8 mouse cellular contexts compared by ENCODE assay signal in genomic region chr4:32951035-32951940, GRCm38 (mm10). TPM values are rescaled to one million over a fixed set of nuclear protein-coding genes. Genes with fewer than 3 reads are reported as not detected.
DNase-seq lines count a peak whose midpoint lies in the region; ATAC-seq and TF ChIP-seq lines count a peak whose summit lies in the region.

No protein-coding gene starts in this region.

- H3K79me2 ChIP-seq in C2C12 (ENCODE audit: control insufficient read depth, insufficient read depth), result no peaks in the 10 kb centered on the region

- peak overlapping the region; percentile 92 for H3K4me2 ChIP-seq in intestine, embryonic 14.5 days (ENCODE audit: low read length)
- peak overlapping the region; percentile 83 for H3K4me2 ChIP-seq in neural tube, embryonic 12.5 days (replicated peaks)

- peak; percentile 63 for DNase-seq in embryo, embryonic 10 days (ENCODE audit: low spot score)
- DNase-seq in embryo, embryonic 9.5 days (ENCODE audit: extremely low spot score), result no peak
- DNase-seq in intestine, embryonic 14.5 days (ENCODE audit: low spot score), result peak; percentile 60
- DNase-seq in left cerebral cortex, postnatal 25 days (ENCODE audit: low spot score in 2 of 2), result no peak
- DNase-seq in ovary, postnatal 14 days (ENCODE audit: low spot score), result no peak

- 6% methylated on average over 34 of the region's 34 CpGs for WGBS in intestine, embryonic 14.5 days
- 6% methylated on average over 34 of the region's 34 CpGs for WGBS in neural tube, embryonic 12.5 days

- no peak overlapping the region for H3K27ac ChIP-seq in cortical plate, adult 2 months (ENCODE audit: insufficient read depth, low read length)
- H3K27ac ChIP-seq in intestine, embryonic 14.5 days (ENCODE audit: low read depth), result no peak overlapping the region
- no peak overlapping the region for H3K27ac ChIP-seq in neural tube, embryonic 12.5 days

- TF ChIP-seq POLR2A in cortical plate, adult 2 months (IDR thresholded peaks at IDR 0.05; ENCODE audit: extremely low read depth, insufficient read depth, low read length), result no peak

- H3K4me1 ChIP-seq in cortical plate, adult 2 months (ENCODE audit: control insufficient read depth, insufficient read depth, low read length), result peaks cover 2% of the 10 kb centered on the region; the same call in 1 of the 2 replicates
- peaks cover 10% of the 10 kb centered on the region for H3K4me1 ChIP-seq in intestine, embryonic 14.5 days (replicated peaks; ENCODE audit: control insufficient read depth, insufficient read depth, low read length)
- peaks cover 25% of the 10 kb centered on the region for H3K4me1 ChIP-seq in neural tube, embryonic 12.5 days

- H3K79me3 ChIP-seq in C2C12 (ENCODE audit: low read depth), result no peaks in the 10 kb centered on the region

- no peak overlapping the region for H3K4me3 ChIP-seq in C2C12 (ENCODE audit: insufficient read depth, poor library complexity, severe bottlenecking)
- peak overlapping the region; percentile 44 for H3K4me3 ChIP-seq in cortical plate, adult 2 months (ENCODE audit: insufficient read depth, low read length)
- peak overlapping the region; percentile 70 for H3K4me3 ChIP-seq in intestine, embryonic 14.5 days (ENCODE audit: low read depth, low read length)
- peak overlapping the region; percentile 62 for H3K4me3 ChIP-seq in neural tube, embryonic 12.5 days

- H3ac ChIP-seq in C2C12 (ENCODE audit: control insufficient read depth, insufficient read length, low read depth), result peak overlapping the region; percentile 19

- peak overlapping the region; percentile 50 for H3K9ac ChIP-seq in intestine, embryonic 14.5 days (ENCODE audit: low read length)
- H3K9ac ChIP-seq in neural tube, embryonic 12.5 days, result peak overlapping the region; percentile 67

- peak; percentile 49; the same call in 1 of the 2 replicates for ATAC-seq in intestine, embryonic 14.5 days (replicated peaks; ENCODE audit: low FRiP score, low TSS enrichment, low read depth)
- ATAC-seq in neural tube, embryonic 12.5 days (ENCODE audit: low FRiP score, low read depth), result peak; percentile 67

- H3K9me3 ChIP-seq in intestine, embryonic 14.5 days (ENCODE audit: control insufficient read depth, low read length), result no peaks in the 10 kb centered on the region
- H3K9me3 ChIP-seq in neural tube, embryonic 12.5 days, result no peaks in the 10 kb centered on the region

- intact Hi-C loops in left cerebral cortex, postnatal 25 days (cut with DNase I), result loop anchor here (2.0 to 10.0 kb wide), 5 partner anchors 66 to 344 kb away; partner anchors contain the start of genes Lyrm2 and Pnrc1

- H3K27me3 ChIP-seq in C2C12 (ENCODE audit: control insufficient read depth, insufficient read depth, insufficient read length), result no peaks in the 10 kb centered on the region
- H3K27me3 ChIP-seq in intestine, embryonic 14.5 days (replicated peaks; ENCODE audit: control insufficient read depth, insufficient read depth, low read length), result no peaks in the 10 kb centered on the region
- 0 out of 2 replicates have a peak, but pooled peaks cover 5% of the 10 kb centered on the region for H3K27me3 ChIP-seq in neural tube, embryonic 12.5 days (replicated peaks)

- no peaks in the 10 kb centered on the region for H3K36me3 ChIP-seq in C2C12 (ENCODE audit: control insufficient read depth, insufficient read depth)
- H3K36me3 ChIP-seq in intestine, embryonic 14.5 days (ENCODE audit: control insufficient read depth, insufficient read depth, low read length), result no peaks in the 10 kb centered on the region
- no peaks in the 10 kb centered on the region for H3K36me3 ChIP-seq in neural tube, embryonic 12.5 days

- no peak for TF ChIP-seq CTCF in C2C12 (IDR thresholded peaks at IDR 0.05; ENCODE audit: control insufficient read depth, insufficient read depth, insufficient read length)
- no peak for TF ChIP-seq CTCF in cortical plate, adult 2 months (IDR thresholded peaks at IDR 0.05; ENCODE audit: extremely low read depth, insufficient read depth, low read length)

TF ChIP-seq in C2C12, 6 proteins besides CTCF, POLR2A, EP300 and RAD21:
- TF ChIP-seq MYOD1 (IDR thresholded peaks at IDR 0.05; ENCODE audit: control insufficient read depth, insufficient read length, low read depth), result no peak
- TF ChIP-seq MAX (IDR thresholded peaks at IDR 0.05), result no peak
- TF ChIP-seq FOSL1 (IDR thresholded peaks at IDR 0.05; ENCODE audit: insufficient read depth, low read length, poor library complexity, severe bottlenecking), result no peak
- no peak for TF ChIP-seq MYOG (IDR thresholded peaks at IDR 0.05; ENCODE audit: control insufficient read depth, extremely low read depth, insufficient read length)
- TF ChIP-seq CEBPB (IDR thresholded peaks at IDR 0.05; ENCODE audit: low read depth), result no peak
- no peak for TF ChIP-seq USF1 (IDR thresholded peaks at IDR 0.05; ENCODE audit: low read depth)

RNA-seq across cellular contexts. Expression of gene Ankrd6, which starts 0.6 kb away (rescaled TPM):
- polyA plus RNA-seq in C2C12 (2012; fragmentation: generic; extraction: Trizol), result 0.63 TPM
- 11.1 and 12.2 TPM in 2 replicates for polyA plus RNA-seq in cortical plate, adult 2 months (2012; rRNA removed)
- 5.0 and 6.1 TPM in 2 replicates for polyA plus RNA-seq in intestine, embryonic 14.5 days (2014; fragmentation: Nextera tagmentation; extraction: Ambion mirVana)
- polyA plus RNA-seq in neural tube, embryonic 12.5 days (2016; fragmentation: Nextera tagmentation; extraction: Ambion mirVana), result 23.4 and 26.5 TPM in 2 replicates
- total RNA-seq in left cerebral cortex, postnatal 25 days (2021), result 10 to 100 TPM; 43.3 to 51.8 TPM

RNA-seq across cellular contexts. Expression of gene Rragd, which starts 31.5 kb away (rescaled TPM):
- 4.9 TPM for polyA plus RNA-seq in C2C12 (2012; fragmentation: generic; extraction: Trizol)
- 56.9 and 63.8 TPM in 2 replicates for polyA plus RNA-seq in cortical plate, adult 2 months (2012; rRNA removed)
- 10.0 and 14.5 TPM in 2 replicates for polyA plus RNA-seq in intestine, embryonic 14.5 days (2014; fragmentation: Nextera tagmentation; extraction: Ambion mirVana)
- 41.0 and 42.8 TPM in 2 replicates for polyA plus RNA-seq in neural tube, embryonic 12.5 days (2016; fragmentation: Nextera tagmentation; extraction: Ambion mirVana)
- total RNA-seq in left cerebral cortex, postnatal 25 days (2021), result 10 to 100 TPM; 84.7 to 88.3 TPM

Comparison
In these comparisons a context has a peak if more than half of its experiments do, and no peak if none do; other contexts are left out.
1. DNase-seq: peak in embryo, embryonic 10 days (single experiment) and intestine, embryonic 14.5 days (single experiment); none in embryo, embryonic 9.5 days (single experiment), left cerebral cortex, postnatal 25 days (0 of 2) and ovary, postnatal 14 days (single experiment).